Mouse (Mus musculus): ENCODE measurements at regions not wholly inside any gene's neighbourhood (a gene's known extent, or its start where the extent isn't known, plus 50 kb on each side); places are given as distances from the start of the nearest gene placed in this dataset.

GRCm38 (mm10) chr19:56225518-56225917 lies 61.4 kb upstream of the Habp2 start:
- TF ChIP-seq CTCF (IDR thresholded peaks at IDR 0.05; ENCODE audit: extremely low read depth, insufficient read length, insufficient replicate concordance, low read depth, low read length) = no peak
- TF ChIP-seq POLR2A (IDR thresholded peaks at IDR 0.05; ENCODE audit: low read depth, low read length) = no peak

Data from small intestine, adult 2 months (tissue).